Mouse (Mus musculus): ENCODE measurements at regions not wholly inside any gene's neighbourhood (a gene's known extent, or its start where the extent isn't known, plus 50 kb on each side); places are given as distances from the start of the nearest gene placed in this dataset.

- H3K27me3 ChIP-seq (ENCODE audit: insufficient read depth, low read length): no peaks in the 10 kb centered on the region
- 10% methylated on average over 16 of the region's 16 CpGs for WGBS
- peak; percentile 92 for ATAC-seq (ENCODE audit: low FRiP score, low TSS enrichment)
- H3K4me1 ChIP-seq (ENCODE audit: insufficient read depth, low read length): peaks cover 3% of the 10 kb centered on the region
- peak overlapping the region; percentile 88 for H3K27ac ChIP-seq (ENCODE audit: low read length)
- no peaks in the 10 kb centered on the region for H3K9me3 ChIP-seq (ENCODE audit: low read length)
- peak overlapping the region; percentile 43 for H3K4me2 ChIP-seq (replicated peaks; ENCODE audit: low read depth, low read length)
- H3K4me3 ChIP-seq (ENCODE audit: low read length): 0 out of 2 replicates have a peak overlapping the region, but pooled peaks have one; percentile 5
- H3K9ac ChIP-seq (replicated peaks; ENCODE audit: low read length): no peak overlapping the region; the same call in 1 of the 2 replicates
- H3K36me3 ChIP-seq (ENCODE audit: insufficient read depth, low read length): no peaks in the 10 kb centered on the region
These were observed 50.9 kb upstream of the Sec61g start for GRCm38 (mm10) chr11:16559001-16559699.

GRCm38 (mm10) chr11:16561727-16562126, 53.4 kb upstream of the Sec61g start:
- no peak overlapping the region for H3K27ac ChIP-seq (ENCODE audit: low read length)
- no peak for ATAC-seq (ENCODE audit: low FRiP score, low TSS enrichment)
- no peak overlapping the region for H3K4me3 ChIP-seq (ENCODE audit: low read length)
- H3K4me1 ChIP-seq (ENCODE audit: insufficient read depth, low read length): peaks cover 3% of the 10 kb centered on the region
- no peaks in the 10 kb centered on the region for H3K36me3 ChIP-seq (ENCODE audit: insufficient read depth, low read length)
- 91% methylated on average over 4 of the region's 4 CpGs for WGBS
- no peaks in the 10 kb centered on the region for H3K27me3 ChIP-seq (ENCODE audit: insufficient read depth, low read length)
- no peak overlapping the region for H3K4me2 ChIP-seq (replicated peaks; ENCODE audit: low read depth, low read length)
- H3K9ac ChIP-seq (replicated peaks; ENCODE audit: low read length): no peak overlapping the region
- H3K9me3 ChIP-seq (ENCODE audit: low read length): no peaks in the 10 kb centered on the region

GRCm38 (mm10) chr11:16589085-16589680, 80.9 kb upstream of the Sec61g start:
- Histone ChIP-seq H3K9ac (replicated peaks; ENCODE audit: low read length) (no peak overlapping the region), H3K4me3 (ENCODE audit: low read length) (no peak overlapping the region), H3K27me3 (ENCODE audit: insufficient read depth, low read length) (no peaks in the 10 kb centered on the region), H3K4me1 (ENCODE audit: insufficient read depth, low read length) (peaks cover 10% of the 10 kb centered on the region), H3K4me2 (replicated peaks; ENCODE audit: low read depth, low read length) (no peak overlapping the region), H3K9me3 (ENCODE audit: low read length) (no peaks in the 10 kb centered on the region), H3K36me3 (ENCODE audit: insufficient read depth, low read length) (no peaks in the 10 kb centered on the region), H3K27ac (ENCODE audit: low read length) (no peak overlapping the region)
- no peak for ATAC-seq (ENCODE audit: low FRiP score, low TSS enrichment)
- 82% methylated on average over 4 of the region's 4 CpGs for WGBS

- Histone ChIP-seq H3K4me1 (ENCODE audit: insufficient read depth, low read length) (peaks cover 10% of the 10 kb centered on the region), H3K4me3 (ENCODE audit: low read length) (no peak overlapping the region), H3K4me2 (replicated peaks; ENCODE audit: low read depth, low read length) (no peak overlapping the region), H3K9me3 (ENCODE audit: low read length) (no peaks in the 10 kb centered on the region), H3K36me3 (ENCODE audit: insufficient read depth, low read length) (no peaks in the 10 kb centered on the region), H3K27ac (ENCODE audit: low read length) (no peak overlapping the region), H3K27me3 (ENCODE audit: insufficient read depth, low read length) (no peaks in the 10 kb centered on the region), H3K9ac (replicated peaks; ENCODE audit: low read length) (no peak overlapping the region)
- no peak for ATAC-seq (ENCODE audit: low FRiP score, low TSS enrichment)
- 78% methylated on average over 4 of the region's 4 CpGs for WGBS
These were observed 82.3 kb upstream of the Sec61g start for GRCm38 (mm10) chr11:16590541-16590940.

GRCm38 (mm10) chr11:16591471-16591921, 83.2 kb upstream of the Sec61g start:
- Histone ChIP-seq H3K4me2 (replicated peaks; ENCODE audit: low read depth, low read length) (peak overlapping the region; percentile 31), H3K27ac (ENCODE audit: low read length) (peak overlapping the region; percentile 95), H3K4me1 (ENCODE audit: insufficient read depth, low read length) (peaks cover 10% of the 10 kb centered on the region), H3K9ac (replicated peaks; ENCODE audit: low read length) (0 out of 2 replicates have a peak overlapping the region, but pooled peaks have one; percentile 32), H3K4me3 (ENCODE audit: low read length) (0 out of 2 replicates have a peak overlapping the region, but pooled peaks have one; percentile 5), H3K9me3 (ENCODE audit: low read length) (no peaks in the 10 kb centered on the region), H3K27me3 (ENCODE audit: insufficient read depth, low read length) (no peaks in the 10 kb centered on the region), H3K36me3 (ENCODE audit: insufficient read depth, low read length) (no peaks in the 10 kb centered on the region)
- WGBS: 2% methylated on average over 7 of the region's 7 CpGs
- peak; percentile 100 for ATAC-seq (ENCODE audit: low FRiP score, low TSS enrichment)

- WGBS: 61% methylated on average over 4 of the region's 4 CpGs
- peak overlapping the region; percentile 19; the same call in 1 of the 2 replicates for H3K4me2 ChIP-seq (replicated peaks; ENCODE audit: low read depth, low read length)
- ATAC-seq (ENCODE audit: low FRiP score, low TSS enrichment): peak; percentile 40
These were observed 83.7 kb upstream of the Sec61g start for GRCm38 (mm10) chr11:16592006-16592405.

GRCm38 (mm10) chr11:16592766-16593165, 84.5 kb upstream of the Sec61g start:
- no peak for ATAC-seq (ENCODE audit: low FRiP score, low TSS enrichment)
- no peak overlapping the region for H3K4me2 ChIP-seq (replicated peaks; ENCODE audit: low read depth, low read length)
- no peaks in the 10 kb centered on the region for H3K9me3 ChIP-seq (ENCODE audit: low read length)
- H3K4me1 ChIP-seq (ENCODE audit: insufficient read depth, low read length): peaks cover 10% of the 10 kb centered on the region
- 93% methylated on average over 4 of the region's 5 CpGs for WGBS
- no peak overlapping the region for H3K9ac ChIP-seq (replicated peaks; ENCODE audit: low read length)
- H3K36me3 ChIP-seq (ENCODE audit: insufficient read depth, low read length): no peaks in the 10 kb centered on the region
- no peak overlapping the region for H3K27ac ChIP-seq (ENCODE audit: low read length)
- H3K4me3 ChIP-seq (ENCODE audit: low read length): no peak overlapping the region
- no peaks in the 10 kb centered on the region for H3K27me3 ChIP-seq (ENCODE audit: insufficient read depth, low read length)

More at GRCm38 (mm10) chr11:16592006-16592405, 83.7 kb upstream of the Sec61g start:
- peak overlapping the region; percentile 95 for H3K27ac ChIP-seq (ENCODE audit: low read length)
- H3K9ac ChIP-seq (replicated peaks; ENCODE audit: low read length): 0 out of 2 replicates have a peak overlapping the region, but pooled peaks have one; percentile 32
- H3K9me3 ChIP-seq (ENCODE audit: low read length): no peaks in the 10 kb centered on the region
- H3K36me3 ChIP-seq (ENCODE audit: insufficient read depth, low read length): no peaks in the 10 kb centered on the region
- H3K27me3 ChIP-seq (ENCODE audit: insufficient read depth, low read length): no peaks in the 10 kb centered on the region
- no peak overlapping the region for H3K4me3 ChIP-seq (ENCODE audit: low read length)
- H3K4me1 ChIP-seq (ENCODE audit: insufficient read depth, low read length): peaks cover 10% of the 10 kb centered on the region

- Histone ChIP-seq H3K4me2 (replicated peaks; ENCODE audit: low read depth, low read length) (no peak overlapping the region), H3K9me3 (ENCODE audit: low read length) (0 out of 2 replicates have a peak, but pooled peaks cover 3% of the 10 kb centered on the region), H3K36me3 (ENCODE audit: insufficient read depth, low read length) (no peaks in the 10 kb centered on the region), H3K9ac (replicated peaks; ENCODE audit: low read length) (no peak overlapping the region), H3K4me1 (ENCODE audit: insufficient read depth, low read length) (peaks cover 10% of the 10 kb centered on the region), H3K4me3 (ENCODE audit: low read length) (no peak overlapping the region), H3K27me3 (ENCODE audit: insufficient read depth, low read length) (no peaks in the 10 kb centered on the region), H3K27ac (ENCODE audit: low read length) (no peak overlapping the region)
- 86% methylated on average over 1 of the region's 1 CpGs for WGBS
- ATAC-seq (ENCODE audit: low FRiP score, low TSS enrichment): no peak
These were observed 86.5 kb upstream of the Sec61g start for GRCm38 (mm10) chr11:16594832-16595231.

GRCm38 (mm10) chr11:16597038-16597830, 89.0 kb upstream of the Sec61g start:
- no peak overlapping the region for H3K4me3 ChIP-seq (ENCODE audit: low read length)
- no peak overlapping the region for H3K27ac ChIP-seq (ENCODE audit: low read length)
- no peaks in the 10 kb centered on the region for H3K27me3 ChIP-seq (ENCODE audit: insufficient read depth, low read length)
- H3K36me3 ChIP-seq (ENCODE audit: insufficient read depth, low read length): no peaks in the 10 kb centered on the region
- no peak for ATAC-seq (ENCODE audit: low FRiP score, low TSS enrichment)
- H3K4me1 ChIP-seq (ENCODE audit: insufficient read depth, low read length): no peaks in the 10 kb centered on the region
- H3K4me2 ChIP-seq (replicated peaks; ENCODE audit: low read depth, low read length): no peak overlapping the region
- 82% methylated on average over 6 of the region's 6 CpGs for WGBS
- H3K9me3 ChIP-seq (ENCODE audit: low read length): peaks cover 6% of the 10 kb centered on the region; the same call in 1 of the 2 replicates
- no peak overlapping the region for H3K9ac ChIP-seq (replicated peaks; ENCODE audit: low read length)
